Mouse (Mus musculus) lung, adult 2 months (tissue): ENCODE measurements around the gene Mybpc2. TPM values are rescaled to one million over a fixed set of nuclear protein-coding genes. Genes with fewer than 3 reads are reported as not detected.

ENCODE experiments used
- DNase-seq: peaks from one replicate; pipeline ENCODE4 v3.0.0; 2022
- H3K4me1 ChIP-seq: fragments of 200-500 bp; 2 replicates; pipeline ENCODE4 v1.6.1; 2011; ENCODE audit warnings: low read length; ENCODE audit not compliant: control insufficient read depth, insufficient read depth
- H3K4me3 ChIP-seq: fragments of 200-500 bp; replicated peaks from 2 replicates; pipeline ENCODE3; 2011; ENCODE audit warnings: low read depth, mild to moderate bottlenecking, control low read depth, low read length; ENCODE audit errors: extremely low read depth
- CTCF ChIP-seq: fragments of 200-500 bp; IDR thresholded peaks from 2 replicates; pipeline ENCODE4 v1.5.1; 2011; ENCODE audit warnings: mild to moderate bottlenecking, low read length, control low read depth; ENCODE audit not compliant: insufficient read depth
- POLR2A ChIP-seq: fragments of 200-500 bp; IDR thresholded peaks from 2 replicates; pipeline ENCODE4 v1.6.1; 2011; ENCODE audit warnings: low read depth, mild to moderate bottlenecking, control low read depth, low read length, borderline replicate concordance; ENCODE audit errors: extremely low read depth
- WGBS: fragments of 180-500 bp; shearing (Covaris S2); methylation state at CpG from one replicate; pipeline ENCODE4 v1.1.7; 2018; 5-methylcytosine and 5-hydroxymethylcytosine counted together
- polyA plus RNA-seq: library from polyadenylated mRNA; depleted of rRNA; stranded (reverse); fragments of >200 nt; gene quantifications from 2 replicates; pipeline ENCODE4 v1.2.3, GENCODE M21; 2012

Mybpc2 gene
- polyA plus RNA-seq, 1 experiment, result 10.5 TPM

DNA sequence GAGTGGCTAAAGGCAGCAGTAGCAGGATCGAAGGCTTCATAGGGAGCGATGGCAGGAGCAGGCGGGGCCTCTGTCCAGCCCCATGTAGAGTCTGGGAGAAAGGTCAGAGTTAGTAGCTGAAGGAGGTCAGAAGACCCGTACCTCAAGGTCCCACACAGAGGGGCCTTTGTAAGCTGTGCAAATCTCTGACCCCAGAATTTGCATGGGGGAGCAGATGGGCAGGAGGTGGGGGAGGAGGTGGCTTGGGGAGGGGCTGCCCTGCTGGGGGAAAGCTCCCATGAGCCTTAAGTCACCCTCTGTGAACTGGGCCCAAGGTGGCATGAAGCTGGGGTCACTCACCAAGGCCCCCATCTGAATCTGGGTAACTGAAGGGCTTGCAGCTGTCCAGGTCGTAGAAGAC is 5.1 kb upstream of the Mybpc2 start:
- TF ChIP-seq CTCF, result no peak
- TF ChIP-seq POLR2A, result no peak
- Histone ChIP-seq H3K4me3 (no peak overlapping the region), H3K4me1 (peaks cover 3% of the 10 kb centered on the region; the same call in 1 of the 2 replicates)
- DNase-seq, result no peak
- WGBS, result 68% methylated on average over 5 of the region's 5 CpGs

DNA sequence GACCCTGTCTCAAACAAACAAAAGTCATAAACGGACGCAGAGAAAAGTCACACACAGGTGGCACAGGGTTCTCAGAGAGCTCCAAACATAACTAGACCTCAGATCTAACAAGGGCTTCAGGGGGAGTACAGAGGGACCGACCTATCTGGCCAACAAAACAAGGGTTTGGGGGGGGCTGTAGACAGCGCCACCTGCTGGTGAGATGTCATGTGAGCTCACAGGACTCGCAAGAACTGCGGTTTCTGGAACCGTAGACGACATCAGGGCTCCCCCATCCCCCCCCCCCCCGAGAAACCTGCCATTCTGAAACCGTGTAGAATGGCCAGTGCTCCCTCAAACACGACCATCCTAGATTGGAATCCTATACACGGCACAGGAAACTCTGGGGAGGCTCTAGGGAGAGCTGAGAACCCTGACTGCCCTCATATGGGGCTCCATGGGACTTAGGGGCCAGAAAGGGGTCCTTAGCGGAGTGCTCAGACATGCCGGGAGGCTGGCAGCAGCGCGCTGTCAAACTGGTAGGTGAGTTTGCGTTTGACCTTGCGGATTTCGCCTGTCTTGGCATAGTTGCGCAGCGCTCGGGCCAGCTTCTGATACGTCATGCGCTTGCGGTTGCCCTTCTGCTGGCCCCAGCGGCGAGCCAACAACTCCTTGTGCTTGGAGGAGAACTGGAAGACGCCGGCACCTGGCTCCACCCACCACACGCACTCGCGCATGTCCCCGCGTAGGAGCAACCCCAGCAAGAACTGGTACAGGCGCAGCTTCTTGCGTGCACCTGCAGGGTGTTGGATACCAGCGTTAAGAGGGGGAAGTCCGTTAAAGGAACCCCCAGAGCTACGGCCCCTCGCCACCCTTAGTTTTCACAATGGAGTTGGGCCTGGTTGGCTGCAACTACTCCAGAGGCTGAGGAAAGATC is 3.3 kb upstream of the Mybpc2 start:
- Histone ChIP-seq H3K4me3 (peak overlapping the region; percentile 25), H3K4me1 (peaks cover 3% of the 10 kb centered on the region; the same call in 1 of the 2 replicates)
- peak; percentile 77 for DNase-seq
- 7% methylated on average over 40 of the region's 40 CpGs for WGBS
- peak; percentile 51; the same call in 1 of the 2 replicates for TF ChIP-seq POLR2A
- peak; percentile 76 for TF ChIP-seq CTCF

DNA sequence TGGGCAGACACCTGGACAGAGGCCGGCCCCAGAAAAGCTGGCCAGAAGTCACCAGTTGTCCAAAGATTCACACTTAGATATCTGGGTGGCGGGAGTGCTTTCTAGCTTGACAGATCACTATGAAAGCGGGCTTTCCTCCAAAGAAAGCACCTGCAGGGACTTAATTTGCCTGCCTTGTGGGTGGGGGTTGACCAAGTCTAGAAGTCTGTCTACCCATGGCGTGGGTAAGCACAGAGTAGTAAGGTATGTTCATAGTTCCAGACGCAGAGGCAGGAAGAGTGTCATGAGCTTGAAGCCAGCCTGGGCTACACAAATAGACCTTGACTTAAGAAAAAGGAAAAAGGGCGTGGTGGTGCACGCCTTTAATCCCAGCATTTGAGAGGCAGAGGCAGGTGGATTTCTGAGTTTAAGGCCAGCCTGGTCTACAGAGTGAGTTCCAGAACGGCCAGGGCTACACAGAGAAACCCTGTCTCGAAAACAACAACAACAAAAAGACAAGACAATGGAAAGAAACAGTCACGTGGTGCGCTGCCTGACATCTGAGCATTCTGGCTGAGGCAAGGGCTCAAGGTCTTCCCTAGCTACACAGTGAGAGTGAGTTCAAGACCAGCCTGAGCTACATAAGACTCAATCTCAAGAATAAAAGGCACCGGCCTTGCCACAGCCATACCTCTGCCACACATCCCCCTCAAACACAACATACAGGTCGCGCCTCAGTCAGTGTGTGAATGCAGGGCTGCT is 2.1 kb upstream of the Mybpc2 start:
- WGBS, result 88% methylated on average over 14 of the region's 14 CpGs
- no peak for DNase-seq
- peaks cover 3% of the 10 kb centered on the region; the same call in 1 of the 2 replicates for H3K4me1 ChIP-seq
- TF ChIP-seq CTCF (no peak), POLR2A (no peak)
- H3K4me3 ChIP-seq, result no peak overlapping the region

DNA sequence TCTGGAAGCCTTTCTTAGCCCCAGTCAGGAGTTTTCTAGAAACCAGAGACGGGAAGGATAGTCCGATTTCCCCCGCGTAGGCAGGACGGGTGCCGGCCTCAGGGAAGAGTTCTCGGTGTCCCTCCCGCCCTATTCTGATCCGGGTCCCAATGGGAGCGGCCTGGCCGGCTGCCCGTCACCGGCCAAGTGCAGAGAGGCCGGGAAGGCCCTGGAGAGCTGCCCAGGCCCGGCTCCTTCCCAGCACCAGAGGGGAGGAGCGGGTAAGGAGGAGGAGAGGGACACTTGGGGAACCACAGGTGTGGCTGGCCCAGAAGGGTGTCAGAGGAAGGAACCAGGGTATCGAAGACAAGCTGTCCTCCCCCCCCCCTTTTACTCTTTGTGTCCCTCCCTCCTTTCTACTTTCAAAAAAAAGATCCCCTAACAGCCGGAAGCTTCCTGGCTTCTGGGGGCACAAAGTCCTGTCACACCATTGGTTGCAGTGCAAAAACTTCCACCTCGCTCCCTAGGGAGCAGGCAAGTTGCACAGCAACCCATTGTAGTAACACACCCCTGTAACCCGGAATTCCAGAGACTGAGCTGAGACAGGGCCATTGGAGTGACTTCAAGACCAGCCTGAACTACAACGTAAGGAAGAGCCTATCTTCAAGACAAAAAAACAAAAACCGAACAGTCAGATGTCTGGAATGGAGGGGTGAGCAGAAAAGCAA is 823 bp upstream of the Mybpc2 start:
- peak; percentile 88 for DNase-seq
- WGBS, result 8% methylated on average over 22 of the region's 22 CpGs
- Histone ChIP-seq H3K4me1 (peaks cover 3% of the 10 kb centered on the region; the same call in 1 of the 2 replicates), H3K4me3 (no peak overlapping the region)
- TF ChIP-seq POLR2A, result peak; percentile 38; the same call in 1 of the 2 replicates
- no peak for TF ChIP-seq CTCF

DNA sequence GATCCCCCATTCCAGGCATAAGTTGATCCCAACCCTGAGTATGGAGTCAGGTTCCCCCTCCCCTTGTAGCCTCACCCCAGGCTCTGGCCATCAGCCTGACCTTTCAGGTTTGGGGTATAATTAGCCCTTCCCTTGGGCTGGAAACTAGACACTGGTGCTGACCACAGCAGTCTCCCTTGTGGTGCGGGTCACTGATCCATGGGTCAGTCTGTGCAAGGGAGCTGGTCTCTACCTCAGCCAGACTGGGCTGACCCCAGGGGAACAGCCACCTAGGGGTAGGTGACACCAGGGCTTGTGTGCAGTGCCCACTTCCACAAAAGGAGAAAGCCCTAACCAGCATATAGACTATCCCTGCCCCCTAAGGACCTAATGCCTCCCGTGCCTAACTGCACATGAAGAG is 1.4 kb downstream of the Mybpc2 start:
- WGBS, result 73% methylated on average over 2 of the region's 2 CpGs
- DNase-seq, result no peak
- TF ChIP-seq CTCF, result no peak
- TF ChIP-seq POLR2A, result no peak

DNA sequence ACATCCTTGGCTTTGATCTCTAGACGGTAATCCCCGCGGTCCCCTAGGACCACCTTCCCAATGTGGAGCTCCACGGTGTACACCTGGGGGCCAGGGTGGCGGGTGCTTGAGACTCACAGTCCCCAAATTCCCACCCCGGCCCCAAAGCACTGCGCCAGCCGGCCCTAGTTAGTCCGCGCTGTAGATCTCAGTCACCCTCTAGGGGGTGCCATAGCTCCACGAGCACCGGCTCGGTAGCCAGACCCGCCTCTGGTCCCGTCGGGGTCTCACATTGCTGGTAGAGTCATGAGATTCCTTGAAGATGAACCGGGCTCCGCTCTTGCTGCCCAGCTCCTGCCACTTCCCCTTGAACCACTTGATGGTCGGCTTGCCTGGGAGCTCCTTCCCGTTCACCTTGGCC is 2.7 kb downstream of the Mybpc2 start:
- WGBS, result 4% methylated on average over 20 of the region's 20 CpGs
- TF ChIP-seq POLR2A (no peak), CTCF (peak; percentile 65)
- peaks cover 3% of the 10 kb centered on the region; the same call in 1 of the 2 replicates for H3K4me1 ChIP-seq
- DNase-seq, result peak; percentile 66
- H3K4me3 ChIP-seq, result no peak overlapping the region

More for the DNA sequence above, 1.4 kb downstream of the Mybpc2 start:
- Histone ChIP-seq H3K4me1 (peaks cover 3% of the 10 kb centered on the region; the same call in 1 of the 2 replicates), H3K4me3 (no peak overlapping the region)

DNA sequence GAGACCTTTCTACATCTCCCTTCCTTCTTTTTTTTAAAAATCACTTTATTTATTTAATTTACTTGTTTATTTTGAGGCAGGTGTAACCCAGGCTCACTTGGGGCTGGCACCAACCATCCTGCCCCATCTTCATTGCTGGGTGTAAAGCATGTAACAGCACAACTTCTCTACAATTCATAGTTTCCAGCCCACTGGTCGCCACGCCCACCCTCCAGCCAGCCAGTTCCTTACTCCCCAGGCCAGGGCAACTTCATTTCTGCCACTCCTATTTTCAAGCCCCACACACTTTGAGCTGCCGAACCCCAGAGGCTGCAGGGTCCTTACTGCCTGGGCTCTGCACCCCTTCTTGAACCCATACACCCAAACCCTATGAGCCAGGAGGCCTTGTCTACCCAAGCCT is 3.5 kb downstream of the Mybpc2 start:
- 66% methylated on average over 3 of the region's 3 CpGs for WGBS
- H3K4me1 ChIP-seq, result peaks cover 3% of the 10 kb centered on the region; the same call in 1 of the 2 replicates

DNA sequence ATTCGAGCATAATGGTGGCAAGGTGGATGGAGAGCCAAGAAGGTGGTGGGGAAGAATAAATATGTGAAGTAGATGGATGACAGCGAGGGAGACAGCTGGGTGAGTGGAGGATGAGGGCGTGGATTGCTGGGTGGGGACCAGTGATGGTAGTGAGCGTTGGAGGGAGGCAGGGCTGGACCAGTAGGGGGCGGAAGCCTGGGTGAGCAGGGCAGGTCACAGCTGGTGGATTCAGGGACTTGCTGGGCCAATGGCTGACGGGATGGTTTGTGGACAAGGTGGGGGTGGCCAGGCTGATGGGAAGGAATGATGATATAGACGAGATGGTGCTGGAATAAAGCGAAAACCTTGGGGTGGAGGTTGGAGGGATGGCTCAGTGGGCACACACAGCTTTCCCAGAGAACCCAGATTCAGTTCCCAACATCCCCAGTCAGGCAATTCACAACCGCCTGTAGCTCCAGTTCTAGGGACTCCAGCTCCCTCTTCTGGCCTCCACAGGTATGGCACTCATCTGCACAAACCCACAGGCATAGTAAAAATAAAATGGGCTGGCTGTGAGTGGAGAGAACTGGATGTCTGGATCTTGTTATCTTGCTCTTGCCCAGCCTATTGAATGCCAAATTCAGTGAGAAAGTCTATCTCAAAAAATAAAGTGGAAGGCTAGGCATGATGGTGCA is 5.1 kb downstream of the Mybpc2 start:
- H3K4me1 ChIP-seq, result no peaks in the 10 kb centered on the region
- 68% methylated on average over 9 of the region's 9 CpGs for WGBS
- no peak overlapping the region for H3K4me3 ChIP-seq
- DNase-seq, result no peak
- TF ChIP-seq POLR2A (no peak), CTCF (0 out of 2 replicates have a peak, but pooled peaks have one; percentile 28)

More for the DNA sequence above, 3.5 kb downstream of the Mybpc2 start:
- no peak overlapping the region for H3K4me3 ChIP-seq
- TF ChIP-seq POLR2A (no peak), CTCF (no peak)
- DNase-seq, result no peak

DNA sequence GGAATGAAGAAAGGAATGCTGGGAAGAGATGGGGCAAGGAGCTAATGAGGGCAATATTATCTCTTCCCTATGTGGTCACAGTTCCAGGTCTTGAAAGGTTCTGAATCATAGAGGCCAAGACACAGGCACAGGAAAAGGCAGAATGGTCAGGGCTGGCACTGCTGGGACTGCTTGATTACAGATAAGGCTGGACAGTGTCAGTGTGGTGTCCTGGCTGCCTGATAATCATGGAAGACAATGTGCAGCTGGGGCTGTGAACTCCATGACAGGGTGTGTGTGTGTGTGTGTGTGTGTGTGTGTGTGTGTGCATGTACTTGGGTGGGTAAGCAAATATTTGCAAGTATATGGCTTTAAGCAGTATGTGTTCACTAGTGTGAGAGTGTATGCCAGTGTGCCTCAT is 17.0 kb downstream of the Mybpc2 start:
- no peak overlapping the region for H3K4me3 ChIP-seq
- DNase-seq, result no peak
- H3K4me1 ChIP-seq, result no peaks in the 10 kb centered on the region
- no peak for TF ChIP-seq POLR2A
- no peak for TF ChIP-seq CTCF
